Mouse (Mus musculus) MEL (cell line): Measurements from ENCODE around the gene D630003M21Rik.

Source experiments
- CHD2 ChIP-seq: IDR thresholded peaks from 2 replicates; pipeline ENCODE4 v1.6.1; 2011; ENCODE audit warnings: low read length, improper control_type of control experiment
- CTCF ChIP-seq, 3 experiments: IDR thresholded peaks in 2 of 3; conservative IDR thresholded peaks in 1 of 3; 2 replicates each; pipeline ENCODE4 v1.5.1; 2011 to 2012; ENCODE audit warnings: low read length in 3 of 3, low read depth in 2 of 3, mild to moderate bottlenecking in 2 of 3, improper control_type of control experiment in 1 of 3, inconsistent platforms in 1 of 3, mixed read lengths in 1 of 3, moderate library complexity in 1 of 3; ENCODE audit not compliant: control insufficient read depth in 1 of 3, insufficient read depth in 1 of 3, poor library complexity in 1 of 3, severe bottlenecking in 1 of 3
- E2F4 ChIP-seq: IDR thresholded peaks from 2 replicates; pipeline ENCODE4 v1.6.1; 2011; ENCODE audit warnings: low read depth, low read length, improper control_type of control experiment, borderline replicate concordance
- EP300 ChIP-seq, 2 experiments: IDR thresholded peaks; 2 replicates each; pipeline ENCODE4 v1.6.1; 2011; ENCODE audit warnings: improper control_type of control experiment in 2 of 2, low read length in 2 of 2, low read depth in 1 of 2, mild to moderate bottlenecking in 1 of 2
- GABPA ChIP-seq: IDR thresholded peaks from 2 replicates; pipeline ENCODE4 v1.6.1; 2012; ENCODE audit warnings: low read depth, mild to moderate bottlenecking, inconsistent platforms, low read length, improper control_type of control experiment, moderate library complexity
- JUND ChIP-seq: IDR thresholded peaks from 2 replicates; pipeline ENCODE4 v1.6.1; 2011; ENCODE audit warnings: low read depth, mild to moderate bottlenecking, improper control_type of control experiment, low read length
- KAT2A ChIP-seq: conservative IDR thresholded peaks from 2 replicates; pipeline ENCODE4 v1.6.1; 2012; ENCODE audit warnings: low read depth, low read length, improper control_type of control experiment, inconsistent platforms
- MAZ ChIP-seq: IDR thresholded peaks from 2 replicates; pipeline ENCODE4 v1.6.1; 2012; ENCODE audit warnings: low read depth, mild to moderate bottlenecking, inconsistent platforms, low read length, improper control_type of control experiment
- POLR2A ChIP-seq, 2 experiments: IDR thresholded peaks; 2 replicates each; pipeline ENCODE4 v1.6.1; 2011 to 2012; ENCODE audit warnings: low read length in 2 of 2, mild to moderate bottlenecking in 2 of 2, control low read depth in 1 of 2, improper control_type of control experiment in 1 of 2, low read depth in 1 of 2, moderate library complexity in 1 of 2; ENCODE audit not compliant: control insufficient read depth in 1 of 2, insufficient read depth in 1 of 2, poor library complexity in 1 of 2
- POLR2AphosphoS5 ChIP-seq: IDR thresholded peaks from 2 replicates; pipeline ENCODE4 v1.6.1; 2012; ENCODE audit warnings: low read depth, borderline replicate concordance, mild to moderate bottlenecking, inconsistent platforms, low read length, moderate library complexity, mixed read lengths
- SMC3 ChIP-seq: IDR thresholded peaks from 2 replicates; pipeline ENCODE4 v1.6.1; 2011; ENCODE audit warnings: low read depth, low read length, improper control_type of control experiment
- ZC3H11A ChIP-seq: IDR thresholded peaks from 2 replicates; pipeline ENCODE4 v1.6.1; 2012; ENCODE audit warnings: low read depth, mild to moderate bottlenecking, inconsistent platforms, low read length, improper control_type of control experiment
- ZNF384 ChIP-seq: IDR thresholded peaks from 2 replicates; pipeline ENCODE4 v1.6.1; 2012; ENCODE audit warnings: low read depth, mild to moderate bottlenecking, inconsistent platforms, low read length, improper control_type of control experiment

GRCm38 (mm10) chr2:158155615-158156014 is 73.4 kb downstream of the D630003M21Rik start:
- TF ChIP-seq E2F4 (no peak), POLR2A (IDR thresholded peaks at IDR 0.05; ENCODE audit: control insufficient read depth in 1 of 2, insufficient read depth in 1 of 2, low read depth in 1 of 2, low read length in 2 of 2, poor library complexity in 1 of 2) (no peak), EP300 (IDR thresholded peaks at IDR 0.05; ENCODE audit: low read depth in 1 of 2, low read length in 2 of 2) (no peak), MAZ (no peak), ZC3H11A (no peak), CTCF (IDR thresholded peaks at IDR 0.05 in 2 of 3, conservative IDR thresholded peaks at IDR 0.05 in 1 of 3; ENCODE audit: control insufficient read depth in 1 of 3, insufficient read depth in 1 of 3, low read depth in 2 of 3, low read length in 3 of 3, poor library complexity in 1 of 3, severe bottlenecking in 1 of 3) (no peak), POLR2AphosphoS5 (no peak), JUND (no peak), ZNF384 (no peak), GABPA (no peak), SMC3 (no peak), CHD2 (no peak), KAT2A (no peak)
